Mouse (Mus musculus): ENCODE data around the gene 2510002D24Rik. TPM values are rescaled to one million over a fixed set of nuclear protein-coding genes. Genes with fewer than 3 reads are reported as not detected.
A peak's percentile ranks its signal among the peaks of the same experiment; 100 is the strongest.

2510002D24Rik gene
- total and polyA plus RNA-seq, 2 experiments from 2014 or later: 34.1 to 50.1 TPM

DNA sequence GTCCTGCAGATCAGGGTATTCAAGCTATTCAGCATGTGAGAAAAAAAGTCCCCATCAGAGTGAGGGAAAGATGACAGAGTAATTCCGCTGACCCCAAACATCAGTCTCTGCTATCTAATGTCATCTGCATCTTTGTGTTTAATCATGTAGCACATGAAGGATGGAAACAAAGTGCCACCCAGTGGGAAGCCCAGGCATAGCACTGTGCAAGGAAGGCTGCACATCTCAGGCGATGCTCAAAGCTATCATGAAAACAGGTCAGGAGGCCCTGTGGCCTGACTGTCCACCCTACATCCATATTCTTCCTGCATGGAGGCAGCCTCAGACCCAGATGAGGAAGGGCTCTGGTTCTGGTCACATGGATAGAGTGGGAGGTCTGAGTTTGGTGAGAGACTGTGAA lies 37.5 kb upstream of the 2510002D24Rik start:
- H3K27ac ChIP-seq: no peak overlapping the region
- peak; percentile 91 for TF ChIP-seq CTCF (IDR thresholded peaks at IDR 0.05; ENCODE audit: low read depth)
- no peak overlapping the region for H3K9ac ChIP-seq (replicated peaks; ENCODE audit: low read length)
- no peak overlapping the region for H3K4me3 ChIP-seq (ENCODE audit: low read length)
- ATAC-seq: peak; percentile 80
- no peaks in the 10 kb centered on the region; the same call in 1 of the 2 replicates for H3K36me3 ChIP-seq (ENCODE audit: insufficient read depth, low read length)
- DNase-seq (ENCODE audit: low spot score): peak; percentile 75
- WGBS: 64% methylated on average over 2 of the region's 2 CpGs
- no peaks in the 10 kb centered on the region for H3K9me3 ChIP-seq (ENCODE audit: low read length)
- no peaks in the 10 kb centered on the region for H3K27me3 ChIP-seq (ENCODE audit: insufficient read depth, low read length)
- H3K4me2 ChIP-seq (ENCODE audit: low read depth, low read length): no peak overlapping the region
- H3K4me1 ChIP-seq (ENCODE audit: insufficient read depth, low read length): no peaks in the 10 kb centered on the region

GRCm38 (mm10) chr16:18805746-18806145 lies 30.6 kb upstream of the 2510002D24Rik start:
- H3K27me3 ChIP-seq (ENCODE audit: insufficient read depth, low read length): no peaks in the 10 kb centered on the region
- no peaks in the 10 kb centered on the region for H3K36me3 ChIP-seq (ENCODE audit: insufficient read depth, low read length)
- no peak overlapping the region for H3K4me3 ChIP-seq (ENCODE audit: low read length)
- TF ChIP-seq CTCF (IDR thresholded peaks at IDR 0.05; ENCODE audit: low read depth): no peak
- no peak overlapping the region for H3K9ac ChIP-seq (replicated peaks; ENCODE audit: low read length)
- 0 out of 2 replicates have a peak overlapping the region, but pooled peaks have one; percentile 36 for H3K27ac ChIP-seq
- WGBS: 85% methylated on average over 2 of the region's 2 CpGs
- H3K9me3 ChIP-seq (ENCODE audit: low read length): no peaks in the 10 kb centered on the region
- DNase-seq (ENCODE audit: low spot score): peak; percentile 31
- no peak overlapping the region for H3K4me2 ChIP-seq (ENCODE audit: low read depth, low read length)
- H3K4me1 ChIP-seq (ENCODE audit: insufficient read depth, low read length): no peaks in the 10 kb centered on the region
- ATAC-seq: peak; percentile 68; the same call in 1 of the 2 replicates

- no peak overlapping the region for H3K27ac ChIP-seq
- H3K4me2 ChIP-seq (ENCODE audit: low read depth, low read length): no peak overlapping the region
- no peaks in the 10 kb centered on the region for H3K9me3 ChIP-seq (ENCODE audit: low read length)
- TF ChIP-seq CTCF (IDR thresholded peaks at IDR 0.05; ENCODE audit: low read depth): no peak
- no peaks in the 10 kb centered on the region for H3K36me3 ChIP-seq (ENCODE audit: insufficient read depth, low read length)
- H3K4me3 ChIP-seq (ENCODE audit: low read length): no peak overlapping the region
- no peak overlapping the region for H3K9ac ChIP-seq (replicated peaks; ENCODE audit: low read length)
- ATAC-seq (no peak), DNase-seq (ENCODE audit: low spot score) (no peak)
- peaks cover 7% of the 10 kb centered on the region; the same call in 1 of the 2 replicates for H3K4me1 ChIP-seq (ENCODE audit: insufficient read depth, low read length)
- H3K27me3 ChIP-seq (ENCODE audit: insufficient read depth, low read length): no peaks in the 10 kb centered on the region
- WGBS: 96% methylated on average over 5 of the region's 5 CpGs
These were observed 27.4 kb upstream of the 2510002D24Rik start for GRCm38 (mm10) chr16:18809001-18809400.

DNA sequence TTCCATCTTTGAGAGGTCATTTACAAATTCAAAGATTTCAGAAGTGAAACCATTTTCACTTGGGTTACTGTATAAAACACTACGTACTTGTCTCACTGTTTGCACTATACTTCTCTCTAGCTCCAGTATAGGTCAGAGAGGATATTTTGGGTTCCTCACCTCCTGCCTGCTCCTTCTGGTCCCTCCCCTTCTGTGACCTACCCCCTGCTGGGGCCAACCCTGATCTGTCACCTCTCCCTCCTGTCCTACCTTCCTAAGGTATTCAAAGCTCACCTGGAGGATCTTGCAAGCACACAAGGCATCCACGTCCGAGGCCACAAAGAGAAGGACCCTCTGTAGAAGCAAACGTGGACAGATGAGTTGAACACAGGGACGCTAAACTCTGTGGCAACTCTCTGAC lies 25.3 kb upstream of the 2510002D24Rik start:
- no peak for TF ChIP-seq CTCF (IDR thresholded peaks at IDR 0.05; ENCODE audit: low read depth)
- no peak for DNase-seq (ENCODE audit: low spot score)
- Histone ChIP-seq H3K9ac (replicated peaks; ENCODE audit: low read length) (peak overlapping the region; percentile 83; the same call in 1 of the 2 replicates), H3K27ac (no peak overlapping the region), H3K4me2 (ENCODE audit: low read depth, low read length) (peak overlapping the region; percentile 78), H3K36me3 (ENCODE audit: insufficient read depth, low read length) (peaks cover 11% of the 10 kb centered on the region; the same call in 1 of the 2 replicates), H3K4me3 (ENCODE audit: low read length) (peak overlapping the region; percentile 95), H3K9me3 (ENCODE audit: low read length) (no peaks in the 10 kb centered on the region), H3K27me3 (ENCODE audit: insufficient read depth, low read length) (no peaks in the 10 kb centered on the region), H3K4me1 (ENCODE audit: insufficient read depth, low read length) (peaks cover 7% of the 10 kb centered on the region; the same call in 1 of the 2 replicates)
- WGBS: 8% methylated on average over 5 of the region's 5 CpGs
- ATAC-seq: peak; percentile 8

DNA sequence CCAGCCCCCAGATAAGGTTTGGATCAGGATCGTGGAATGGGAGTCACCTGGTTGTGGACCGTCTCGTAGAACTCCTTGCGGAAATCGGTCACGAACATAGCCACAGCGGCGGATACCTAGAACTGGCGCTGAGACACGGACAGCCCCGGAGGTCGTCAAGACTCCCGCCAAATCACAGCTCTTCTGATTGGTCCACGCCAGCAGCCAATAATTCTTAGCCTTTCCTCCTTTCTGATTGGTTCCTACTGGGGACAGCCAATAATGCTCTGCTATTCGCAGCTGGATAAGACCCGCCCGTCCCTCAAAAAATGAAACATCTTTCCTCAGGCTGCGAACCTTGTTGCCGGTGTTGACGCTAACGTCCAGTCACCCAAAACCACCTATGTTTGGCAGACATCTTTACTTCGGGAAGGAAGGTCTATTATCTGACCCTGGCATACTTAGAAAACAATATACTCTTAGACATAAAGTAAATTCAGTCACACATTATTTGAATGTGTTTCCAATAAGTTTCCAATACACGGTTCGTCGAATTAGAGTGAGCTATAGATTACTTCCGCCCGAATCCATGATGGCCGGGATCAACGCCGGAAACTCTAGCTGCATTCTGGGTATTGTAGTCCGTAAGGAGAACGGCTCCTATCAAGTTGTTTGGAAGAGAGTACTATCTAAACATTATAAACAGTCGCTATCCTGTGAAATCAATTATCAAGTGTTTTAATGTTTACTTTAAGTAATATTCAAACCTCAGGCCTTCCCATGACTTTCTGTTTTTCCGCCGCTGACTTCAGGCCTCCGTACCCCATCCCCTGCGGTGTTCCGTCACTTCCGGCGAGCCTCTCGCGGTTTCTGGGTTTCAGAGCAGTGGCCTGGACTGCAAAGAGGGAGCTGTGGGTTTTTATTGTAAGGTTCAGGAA lies 24.7 kb upstream of the 2510002D24Rik start, which contains the start of the genes Ufd1 and Cdc45:
Gene Ufd1 (plus strand): TSS at position 312 of the 917 bp plus-strand sequence.
Gene Cdc45 (minus strand): TSS at position 520 of the 917 bp plus-strand sequence.
- H3K9me3 ChIP-seq (ENCODE audit: low read length): no peaks in the 10 kb centered on the region
- peak within 1 kb of the TSS; percentile 78 for H3K4me2 ChIP-seq (ENCODE audit: low read depth, low read length)
- peak within 1 kb of the TSS; percentile 83 for H3K9ac ChIP-seq (replicated peaks; ENCODE audit: low read length)
- WGBS: under 1% methylated on average over 42 of the region's 42 CpGs
- peak; percentile 95 for ATAC-seq
- peak within 1 kb of the TSS; percentile 95 for H3K4me3 ChIP-seq (ENCODE audit: low read length)
- peaks cover 17% of the 10 kb centered on the region; the same call in 1 of the 2 replicates for H3K36me3 ChIP-seq (ENCODE audit: insufficient read depth, low read length)
- no peaks in the 10 kb centered on the region for H3K27me3 ChIP-seq (ENCODE audit: insufficient read depth, low read length)
- TF ChIP-seq CTCF (IDR thresholded peaks at IDR 0.05; ENCODE audit: low read depth): no peak
- H3K4me1 ChIP-seq (ENCODE audit: insufficient read depth, low read length): peaks cover 7% of the 10 kb centered on the region; the same call in 1 of the 2 replicates
- peak within 1 kb of the TSS; percentile 81 for H3K27ac ChIP-seq
- DNase-seq (ENCODE audit: low spot score): peak; percentile 95

DNA sequence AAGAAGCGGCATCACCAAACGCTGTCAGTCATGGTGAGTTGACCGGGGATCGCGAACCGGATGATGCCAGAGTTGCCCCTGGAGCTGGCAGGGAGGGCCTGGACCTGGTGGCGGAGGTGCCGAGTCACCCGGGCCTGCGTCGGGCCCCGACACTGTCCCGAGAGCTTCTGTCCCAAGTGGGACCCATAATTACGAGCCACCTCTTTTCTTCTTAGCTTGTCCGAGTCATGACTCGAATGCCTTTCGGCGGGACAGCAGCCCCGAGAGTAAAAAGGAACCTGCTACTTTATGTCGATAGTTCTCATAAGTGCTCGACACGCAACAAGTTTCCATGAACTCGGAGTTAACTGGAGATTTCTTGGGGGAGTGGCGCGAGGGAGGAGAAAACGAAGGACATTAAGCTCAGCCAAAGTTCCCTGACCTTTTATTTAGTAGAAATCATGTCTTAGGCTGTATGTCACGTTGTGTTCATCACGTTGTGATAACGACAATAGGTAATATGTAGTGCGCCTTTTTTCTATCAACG lies 23.9 kb upstream of the 2510002D24Rik start:
- WGBS: 2% methylated on average over 31 of the region's 31 CpGs
- Histone ChIP-seq H3K27ac (peak overlapping the region; percentile 81), H3K4me3 (ENCODE audit: low read length) (peak overlapping the region; percentile 95), H3K4me2 (ENCODE audit: low read depth, low read length) (peak overlapping the region; percentile 78), H3K9me3 (ENCODE audit: low read length) (no peaks in the 10 kb centered on the region), H3K36me3 (ENCODE audit: insufficient read depth, low read length) (peaks cover 24% of the 10 kb centered on the region; the same call in 1 of the 2 replicates), H3K27me3 (ENCODE audit: insufficient read depth, low read length) (no peaks in the 10 kb centered on the region), H3K4me1 (ENCODE audit: insufficient read depth, low read length) (peaks cover 7% of the 10 kb centered on the region; the same call in 1 of the 2 replicates), H3K9ac (replicated peaks; ENCODE audit: low read length) (peak overlapping the region; percentile 83)
- DNase-seq (ENCODE audit: low spot score) (no peak), ATAC-seq (no peak; the same call in 1 of the 2 replicates)
- no peak for TF ChIP-seq CTCF (IDR thresholded peaks at IDR 0.05; ENCODE audit: low read depth)
